Mouse (Mus musculus): Measurements from ENCODE around the gene Trpm7.

The Trpm7 gene

DNA sequence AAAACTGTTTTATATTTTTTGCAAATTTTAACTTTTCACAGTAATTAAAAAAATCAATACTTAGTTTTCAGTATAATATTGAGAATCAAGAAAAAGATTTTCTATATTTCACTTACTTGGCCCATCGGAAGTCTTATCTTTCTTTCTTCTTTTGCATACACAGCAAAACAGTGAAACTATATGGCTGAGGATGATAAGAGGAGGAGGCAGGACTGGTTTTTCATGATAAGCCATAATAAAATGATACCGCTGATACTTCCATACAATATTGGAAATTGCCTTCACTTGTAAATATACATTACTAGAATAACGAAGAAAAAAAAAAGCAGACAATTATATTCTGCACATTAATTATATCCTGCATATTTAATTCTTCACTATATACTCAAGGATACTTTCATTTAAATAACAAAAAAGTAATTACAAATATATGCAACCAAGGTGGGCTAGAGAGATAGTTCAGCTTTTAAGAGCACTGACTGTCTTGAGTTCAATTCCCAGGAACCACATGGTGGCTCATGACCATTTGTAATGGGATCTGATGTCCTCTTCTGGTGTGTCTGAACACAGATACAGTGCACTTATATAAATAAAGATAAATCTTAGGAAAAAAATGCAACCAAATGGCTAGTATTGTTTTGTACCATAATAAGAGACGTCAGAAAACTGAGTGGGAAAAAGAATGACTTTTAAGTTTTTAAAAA lies 59.2 kb downstream of the Trpm7 start:
- DNase-seq (ENCODE audit: low spot score in 2 of 2) = no peak

DNA sequence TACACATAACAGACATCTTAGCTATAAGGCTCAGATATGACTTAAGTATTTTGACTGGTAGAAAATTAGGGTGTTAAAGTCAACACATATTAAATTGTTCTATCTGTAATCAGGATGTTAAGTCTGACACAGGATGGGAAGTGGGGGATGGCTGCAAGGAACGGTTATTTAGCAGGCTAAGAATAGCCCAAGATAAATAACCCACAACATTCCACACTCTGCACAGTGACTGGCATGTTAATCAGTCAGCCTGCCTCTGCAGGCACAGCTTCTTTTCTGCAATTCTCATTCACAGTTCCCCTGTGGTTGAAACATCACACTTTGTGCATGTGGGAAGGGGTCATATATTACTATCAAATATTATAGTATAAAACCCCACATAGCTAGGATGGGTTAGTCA lies 60.2 kb downstream of the Trpm7 start:
- DNase-seq (ENCODE audit: low spot score in 2 of 2) = no peak

GRCm38 (mm10) chr2:126801980-126802379 lies 74.0 kb downstream of the Trpm7 start:
- no peak for DNase-seq (ENCODE audit: low spot score in 2 of 2)

DNA sequence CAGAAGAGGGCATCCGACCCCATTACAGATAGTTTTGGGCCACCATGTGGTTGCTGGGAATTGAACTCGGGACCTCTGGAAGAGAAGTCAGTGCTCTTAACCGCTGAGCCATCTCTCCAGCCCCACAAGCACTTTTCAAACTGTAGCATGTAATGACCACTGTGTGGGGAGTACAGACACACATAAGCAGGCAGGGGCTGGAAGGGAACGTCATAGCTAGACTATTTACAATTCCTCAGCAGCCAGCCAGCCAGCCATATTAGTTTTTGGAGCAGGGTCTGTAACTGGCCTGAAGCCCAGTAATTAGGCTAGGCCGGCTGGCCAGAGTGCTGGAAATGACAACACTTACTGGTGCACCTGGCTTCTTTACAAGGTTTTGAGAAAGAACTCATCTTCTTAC lies 77.6 kb downstream of the Trpm7 start:
- DNase-seq (ENCODE audit: low spot score in 2 of 2) = no peak

DNA sequence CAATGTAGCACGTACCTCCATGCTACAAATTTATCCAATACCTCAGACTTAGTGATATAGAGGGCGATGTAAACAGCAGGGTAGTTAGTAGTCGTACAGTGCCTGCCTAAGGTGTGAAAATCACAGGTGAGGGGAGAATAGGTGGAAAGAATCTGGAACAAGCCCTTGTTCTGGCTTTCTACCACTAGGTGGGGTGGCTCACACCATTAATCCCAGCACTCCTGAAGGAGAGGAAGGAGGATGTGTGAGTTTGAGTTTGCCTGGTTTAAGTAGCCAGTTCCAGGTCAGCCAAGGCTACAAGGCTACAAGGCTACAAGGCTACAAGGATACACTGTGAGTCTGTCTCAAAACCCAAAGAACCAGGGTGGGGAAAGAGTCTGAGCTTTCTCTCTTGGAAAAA lies 80.3 kb downstream of the Trpm7 start:
- no peak for DNase-seq (ENCODE audit: low spot score in 2 of 2)

GRCm38 (mm10) chr2:126792611-126793010 lies 83.4 kb downstream of the Trpm7 start:
- no peak for DNase-seq (ENCODE audit: low spot score in 2 of 2)

GRCm38 (mm10) chr2:126787721-126788342 lies 88.2 kb downstream of the Trpm7 start:
- no peak for DNase-seq (ENCODE audit: low spot score in 2 of 2)

DNA sequence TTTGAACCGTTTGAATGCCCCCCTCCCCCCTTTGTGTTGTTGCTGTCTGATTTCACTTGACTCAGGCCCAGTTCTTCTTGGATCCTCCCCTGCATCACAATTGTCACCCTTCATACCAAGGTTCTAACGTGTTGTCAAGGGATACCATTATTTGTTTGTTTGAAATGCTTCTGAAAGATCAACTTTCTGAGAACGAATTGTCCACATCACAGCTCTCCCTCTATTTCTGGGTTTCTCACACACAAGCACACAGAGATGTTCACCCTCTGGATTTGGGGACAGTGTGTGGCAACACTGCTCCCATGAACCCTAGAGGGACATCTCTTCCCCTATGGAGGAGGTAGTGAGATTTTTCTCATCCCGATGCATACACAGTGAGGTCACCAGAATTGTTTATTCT lies 92.7 kb downstream of the Trpm7 start, which contains the start of gene Usp50:
Gene Usp50, minus strand, starts transcription at position 101 of the 400 bp plus-strand sequence.
- DNase-seq (ENCODE audit: low spot score in 2 of 2) = no peak

DNA sequence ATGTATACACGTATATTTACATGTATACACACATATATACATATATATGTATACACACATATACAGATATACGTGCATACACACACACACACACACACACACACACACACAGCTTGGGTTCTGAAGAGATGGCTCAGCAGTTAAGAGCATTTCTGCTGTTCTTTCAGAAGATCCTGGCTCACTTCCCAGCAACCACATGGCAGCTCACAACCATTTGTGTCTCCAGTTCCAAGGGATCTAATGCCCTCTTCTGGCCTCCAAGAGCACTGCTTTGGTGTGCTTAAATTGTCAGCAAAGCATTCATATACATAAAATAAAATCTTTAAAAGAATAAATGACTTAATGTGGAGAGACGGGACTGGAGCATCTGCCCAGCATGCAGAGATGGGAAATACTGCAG lies 93.6 kb downstream of the Trpm7 start:
- no peak for DNase-seq (ENCODE audit: low spot score in 2 of 2)

DNA sequence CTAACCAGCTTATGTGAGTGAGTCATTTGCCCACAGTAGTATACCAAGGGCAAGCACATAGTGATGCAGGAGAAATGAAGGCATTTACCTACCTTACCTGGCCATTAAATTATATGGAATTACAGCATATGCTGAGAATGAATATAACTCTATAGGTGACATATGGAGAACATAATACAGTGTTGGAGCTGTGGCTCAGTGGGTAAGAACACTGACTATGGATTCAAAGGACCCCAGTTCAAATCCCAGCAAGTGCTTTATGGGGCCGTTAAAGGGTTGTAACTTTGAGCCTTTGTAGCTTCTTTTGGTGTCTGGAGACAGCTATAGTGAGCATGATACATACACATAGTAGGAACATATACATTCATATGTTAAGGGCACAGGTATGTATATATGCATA lies 94.6 kb downstream of the Trpm7 start:
- no peak for DNase-seq (ENCODE audit: low spot score in 2 of 2)

DNA sequence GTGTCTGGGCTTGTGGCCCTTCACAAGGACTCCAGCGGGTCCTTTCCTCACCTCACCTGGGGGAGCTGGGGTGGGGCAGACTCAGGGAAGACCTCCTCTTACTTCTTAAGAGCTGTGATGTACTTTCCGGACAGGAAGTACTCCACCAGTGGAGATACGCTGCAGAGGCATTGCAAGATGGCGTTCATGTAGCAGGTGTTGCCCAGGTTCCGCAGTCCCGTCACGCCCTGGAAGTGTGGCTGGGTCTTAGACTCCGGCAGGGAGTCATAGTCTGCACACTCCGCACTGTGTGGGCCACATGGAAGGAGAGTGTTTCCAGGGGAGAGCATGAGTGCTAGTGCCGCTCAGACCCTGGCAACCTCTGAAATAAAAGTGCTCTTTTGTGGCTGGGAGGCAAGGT lies 95.7 kb downstream of the Trpm7 start:
- DNase-seq (ENCODE audit: low spot score in 2 of 2) = no peak

- DNase-seq (ENCODE audit: low spot score in 2 of 2) = no peak
Measured at GRCm38 (mm10) chr2:126778806-126779205, 97.2 kb downstream of the Trpm7 start.

DNA sequence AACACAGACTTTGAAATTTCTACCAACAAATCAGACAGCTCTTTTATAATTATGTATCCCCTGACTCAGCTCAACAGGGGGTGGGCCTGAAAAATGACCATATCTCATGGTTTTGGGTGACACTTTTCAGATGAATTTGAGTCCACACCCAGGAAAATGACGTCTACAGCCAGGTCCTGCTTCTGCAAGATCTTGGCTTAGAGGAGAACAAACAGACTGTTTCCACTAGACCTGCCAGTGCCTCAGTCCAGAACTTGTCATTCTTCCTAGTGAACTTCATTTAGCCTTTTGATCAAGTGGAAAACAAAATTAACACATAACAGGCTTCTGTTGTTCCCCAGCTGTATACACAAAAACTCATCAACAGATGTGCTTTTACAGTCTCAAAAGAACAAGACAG lies 99.6 kb downstream of the Trpm7 start:
- DNase-seq (ENCODE audit: low spot score in 2 of 2) = no peak

GRCm38 (mm10) chr2:126775951-126776350 lies 100.1 kb downstream of the Trpm7 start:
- no peak for DNase-seq (ENCODE audit: low spot score in 2 of 2)

GRCm38 (mm10) chr2:126772217-126772616 lies 103.8 kb downstream of the Trpm7 start:
- DNase-seq (ENCODE audit: low spot score in 2 of 2) = no peak

GRCm38 (mm10) chr2:126769431-126770181 lies 106.4 kb downstream of the Trpm7 start:
- DNase-seq (ENCODE audit: low spot score in 2 of 2) = no peak

GRCm38 (mm10) chr2:126768194-126768593 lies 107.8 kb downstream of the Trpm7 start:
- no peak for DNase-seq (ENCODE audit: low spot score in 2 of 2)

DNA sequence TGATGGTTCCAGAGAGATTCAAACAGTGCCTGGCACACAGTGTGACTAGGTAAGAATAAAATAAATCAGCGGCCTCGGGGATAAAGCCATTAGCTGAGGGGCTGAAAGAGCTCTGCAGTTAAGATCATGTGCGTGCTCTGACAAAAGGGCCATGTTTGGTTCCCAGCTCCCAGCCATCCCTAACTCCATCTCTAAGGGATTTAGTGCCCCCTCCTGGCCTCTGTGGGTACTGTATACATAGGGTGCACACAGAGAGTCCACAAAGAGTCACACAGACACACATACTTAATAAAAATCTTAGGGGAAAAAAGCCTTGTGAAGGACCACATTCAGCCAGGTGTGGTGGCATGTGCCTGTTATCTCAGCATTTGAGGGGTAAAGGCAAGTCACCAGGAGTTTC lies 108.4 kb downstream of the Trpm7 start:
- DNase-seq (ENCODE audit: low spot score in 2 of 2) = no peak

DNA sequence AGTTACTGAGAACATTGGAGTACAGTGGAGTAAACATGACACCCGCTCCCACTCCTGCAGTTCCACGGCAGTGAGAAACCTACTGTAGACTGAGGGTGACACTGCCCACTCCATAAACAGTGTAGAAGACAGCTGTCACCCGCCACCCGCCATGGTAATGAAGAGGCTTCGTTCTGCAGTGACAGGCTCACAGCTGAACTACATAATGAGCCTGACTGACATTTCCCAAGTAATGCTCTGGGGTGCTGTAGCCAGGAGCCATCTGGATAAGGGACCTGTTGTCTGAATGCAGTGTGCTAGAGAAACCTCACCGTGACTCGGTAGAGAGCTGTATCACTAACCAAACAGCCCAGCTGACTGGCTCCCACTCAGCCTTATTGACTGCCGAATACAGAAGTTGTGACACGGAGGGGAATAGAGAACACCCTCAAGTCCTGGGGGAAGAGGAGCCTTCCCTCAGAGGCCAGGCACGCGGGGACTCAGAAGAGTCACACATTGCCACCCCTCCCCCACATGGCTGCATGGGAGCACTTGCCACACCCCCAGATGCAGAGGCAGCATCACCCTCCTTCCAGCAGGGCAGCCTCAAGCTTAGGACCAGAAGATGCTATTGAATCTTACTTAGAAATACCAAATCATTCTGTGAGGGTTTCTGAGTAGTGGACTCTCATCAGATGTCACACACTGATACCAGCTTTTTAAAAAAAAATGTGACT lies 110.0 kb downstream of the Trpm7 start:
- no peak for DNase-seq (ENCODE audit: low spot score in 2 of 2)

DNA sequence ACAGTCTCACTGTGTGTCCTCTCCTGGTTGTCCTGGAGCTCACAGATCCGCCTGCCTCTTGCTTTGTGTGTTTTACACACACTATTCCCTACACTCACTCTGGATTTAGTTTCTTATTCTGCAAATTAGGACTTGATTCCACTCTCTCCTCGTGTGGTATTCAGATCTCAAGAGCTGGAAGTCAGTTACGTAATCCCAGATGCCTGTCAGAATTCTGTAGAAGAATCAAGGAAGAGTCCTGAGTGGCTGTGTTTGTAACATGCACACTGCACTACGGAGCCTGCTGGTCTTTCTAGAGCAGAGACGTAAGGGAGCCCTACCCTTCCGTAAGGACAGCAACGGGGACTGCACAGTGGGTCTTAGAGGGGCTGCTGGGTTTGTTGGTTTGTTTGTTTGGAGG lies 116.7 kb downstream of the Trpm7 start:
- no peak for DNase-seq (ENCODE audit: low spot score in 2 of 2)

GRCm38 (mm10) chr2:126755664-126756063 lies 120.4 kb downstream of the Trpm7 start:
- DNase-seq (ENCODE audit: low spot score in 2 of 2) = no peak

DNA sequence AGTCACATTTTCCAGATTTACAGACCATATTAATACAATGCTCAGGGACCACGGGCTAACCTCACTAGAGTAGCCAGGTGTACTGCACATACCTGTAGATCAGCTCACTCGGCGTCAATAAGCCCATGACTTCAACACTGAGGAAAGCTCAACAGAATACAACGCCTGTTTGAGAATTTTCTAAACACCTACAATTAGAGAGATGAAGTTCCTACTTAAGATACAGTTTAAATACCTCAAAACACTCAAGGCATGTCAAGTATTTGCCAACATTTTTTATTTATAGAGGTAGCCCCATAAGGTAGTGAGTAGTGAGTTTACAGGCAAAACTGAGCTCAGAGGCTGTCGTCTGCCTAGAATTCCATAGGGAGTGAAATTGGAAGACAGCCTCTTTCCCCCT lies 132.6 kb downstream of the Trpm7 start:
- DNase-seq (ENCODE audit: low spot score in 2 of 2) = no peak
